Mouse (Mus musculus) hindbrain, embryonic 16.5 days (tissue): Measurements from ENCODE around the gene Pak4. TPM values are rescaled to one million over a fixed set of nuclear protein-coding genes. Genes with fewer than 3 reads are reported as not detected.
"Not testable (repeated sequence)": the region's sequence is repeated elsewhere in the genome, so short reads cannot be mapped to it uniquely, and the experiment has no call there.

Source experiments
- ATAC-seq: fragments of 200-750 bp; cut with Nextera tagmentation; 2 replicates; pipeline ENCODE4 v1.8.0; 2017; ENCODE audit warnings: moderate TSS enrichment, moderate library complexity
- H3K27ac ChIP-seq: fragments of 300-500 bp; sonication (generic); 2 replicates; pipeline ENCODE4 v1.5.1; 2014; ENCODE audit warnings: low read depth, mild to moderate bottlenecking, control low read depth, low read length, moderate library complexity
- H3K27me3 ChIP-seq: fragments of 300-500 bp; sonication (generic); replicated peaks from 2 replicates; pipeline ENCODE4 v1.6.1; 2014; ENCODE audit warnings: low read length; ENCODE audit not compliant: control insufficient read depth, insufficient read depth
- H3K36me3 ChIP-seq: fragments of 300-500 bp; sonication (generic); 2 replicates; pipeline ENCODE4 v1.6.1; 2014; ENCODE audit warnings: mild to moderate bottlenecking, low read length, moderate library complexity, mixed read lengths; ENCODE audit not compliant: control insufficient read depth, insufficient read depth
- H3K4me1 ChIP-seq: fragments of 300-500 bp; sonication (generic); 2 replicates; pipeline ENCODE4 v1.6.1; 2014; ENCODE audit warnings: low read depth, low read length; ENCODE audit not compliant: control insufficient read depth, insufficient read depth
- H3K4me2 ChIP-seq: fragments of 300-500 bp; sonication (generic); 2 replicates; pipeline ENCODE4 v1.6.1; 2014; ENCODE audit warnings: mild to moderate bottlenecking, low read length, control low read depth, moderate library complexity
- H3K4me3 ChIP-seq: fragments of 300-500 bp; sonication (generic); 2 replicates; pipeline ENCODE4 v1.5.1; 2014; ENCODE audit warnings: mild to moderate bottlenecking, low read length, control low read depth, moderate library complexity
- H3K9ac ChIP-seq: fragments of 300-500 bp; sonication (generic); 2 replicates; pipeline ENCODE4 v1.6.1; 2014; ENCODE audit warnings: low read depth, mild to moderate bottlenecking, control low read depth, low read length, moderate library complexity
- H3K9me3 ChIP-seq: fragments of 300-500 bp; sonication (generic); 2 replicates; pipeline ENCODE4 v1.6.1; 2014; ENCODE audit warnings: mild to moderate bottlenecking, low read length, moderate library complexity; ENCODE audit not compliant: control insufficient read depth
- WGBS: fragments of 180-500 bp; shearing (Covaris S2); extraction: QIAGEN DNeasy Blood & Tissue Kit; methylation state at CpG from one replicate; pipeline ENCODE4 v1.1.7; 2014; 5-methylcytosine and 5-hydroxymethylcytosine counted together
- microRNA-seq: library from miRNA; unstranded; fragments of <30 nt; microRNA quantifications from one replicate; pipeline ENCODE4, GENCODE M21; 2017
- polyA plus RNA-seq: library from polyadenylated mRNA; unstranded; fragments of >200 nt; fragmentation: Nextera tagmentation; extraction: Ambion mirVana; gene quantifications from 2 replicates; pipeline ENCODE4 v1.2.1, GENCODE M21; 2015

The Pak4 gene
- polyA plus RNA-seq, 1 experiment from 2014 or later = 18.2 TPM

DNA sequence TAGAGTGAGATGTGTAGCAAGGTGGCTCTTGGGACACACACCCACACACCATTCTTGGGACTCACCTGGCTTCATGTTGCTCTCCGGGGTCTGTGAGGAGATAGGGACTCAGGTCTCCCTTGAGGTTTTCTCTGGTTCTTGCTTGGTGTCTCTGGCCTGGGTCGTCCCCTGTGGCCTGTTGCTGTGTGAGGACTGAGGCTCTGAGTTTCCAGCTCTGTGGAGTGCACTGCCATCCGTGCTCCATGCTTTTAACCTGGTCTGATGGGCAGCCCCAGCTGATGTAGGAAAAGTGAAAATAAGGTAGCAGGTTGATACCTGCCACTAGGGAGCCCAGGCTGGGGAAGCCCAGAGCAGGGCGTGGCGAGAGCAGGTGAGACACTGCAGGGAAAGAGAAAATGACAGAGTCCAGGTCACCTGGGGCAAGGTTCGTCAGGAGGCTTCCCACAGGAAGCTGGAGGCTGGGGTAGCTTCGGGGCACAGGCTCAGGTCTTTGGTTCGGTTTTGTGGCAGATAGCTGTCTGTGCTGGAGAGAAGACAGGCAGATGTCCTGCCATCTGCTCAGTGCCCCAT lies 87.5 kb downstream of the Pak4 start, which contains the start of gene Ifnl2:
Gene Ifnl2, minus strand, starts transcription at position 51 of the 570 bp plus-strand sequence.
- not testable (repeated sequence) for H3K9me3 ChIP-seq, H3K27me3 ChIP-seq, H3K4me1 ChIP-seq, H3K4me2 ChIP-seq, H3K27ac ChIP-seq, H3K4me3 ChIP-seq, H3K9ac ChIP-seq, H3K36me3 ChIP-seq, ATAC-seq
- 65% methylated on average over 8 of the region's 8 CpGs for WGBS

DNA sequence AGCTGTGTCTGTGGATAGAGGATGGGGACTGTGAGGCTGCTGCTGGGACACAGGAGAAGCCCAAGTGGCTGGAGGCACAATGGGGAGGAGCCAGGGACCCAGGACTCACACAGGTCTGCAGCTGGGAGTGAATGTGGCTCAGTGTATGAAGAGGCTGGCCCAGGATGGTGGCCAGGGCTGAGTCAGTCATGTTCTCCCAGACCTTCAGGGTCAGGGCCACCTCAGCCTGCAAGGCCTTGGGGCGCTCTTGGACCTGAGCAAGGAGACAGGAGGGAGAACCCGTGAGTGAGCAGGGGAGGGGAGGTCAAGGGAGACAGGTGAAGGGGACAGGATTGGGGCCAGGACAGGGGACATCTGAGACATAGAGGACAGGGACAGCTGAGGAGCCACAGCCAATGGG lies 88.9 kb downstream of the Pak4 start:
- not testable (repeated sequence) for H3K27me3 ChIP-seq, H3K36me3 ChIP-seq, H3K9me3 ChIP-seq, H3K27ac ChIP-seq, ATAC-seq, H3K4me2 ChIP-seq, H3K4me1 ChIP-seq, H3K4me3 ChIP-seq, H3K9ac ChIP-seq
- WGBS = no CpG with 5 or more reads among the region's 2 CpGs

Small RNA genes lying within 50 kb of the gene (microRNA-seq; reads per million reads assigned to microRNA genes)
- gene Mir7049 = 1.0 reads per million

Other genes starting within 250 kb of the Pak4 start
- gene Rps16, start 247.5 kb downstream of the Pak4 start, polyA plus RNA-seq = 430 and 440 TPM in 2 replicates
- 18.8 and 26.7 TPM in 2 replicates for gene Plekhg2, start 225.6 kb downstream of the Pak4 start, polyA plus RNA-seq
- gene Zfp36, start 217.9 kb downstream of the Pak4 start, polyA plus RNA-seq = 3.9 and 4.0 TPM in 2 replicates
- gene Med29, start 205.5 kb downstream of the Pak4 start, polyA plus RNA-seq = 42.7 and 47.2 TPM in 2 replicates
- 89.9 and 102 TPM in 2 replicates for gene Paf1, start 205.2 kb downstream of the Pak4 start, polyA plus RNA-seq
- gene Gmfg, start 160.7 kb downstream of the Pak4 start, polyA plus RNA-seq = 2.5 and 3.8 TPM in 2 replicates
- 15.1 and 17.3 TPM in 2 replicates for gene Lrfn1, start 146.2 kb downstream of the Pak4 start, polyA plus RNA-seq
- not detected in 2 replicates for gene Ifnl2, start 87.7 kb downstream of the Pak4 start, polyA plus RNA-seq
- gene Ifnl3, start 75.3 kb downstream of the Pak4 start, polyA plus RNA-seq = not detected in 2 replicates
- gene Sycn, start 57.3 kb downstream of the Pak4 start, polyA plus RNA-seq = not detected in 2 replicates
- 0.14 TPM in 1 of 2 replicates, not detected in the other for gene Nccrp1, start 50.9 kb downstream of the Pak4 start, polyA plus RNA-seq
- gene Samd4b, start within 50 bp of the Pak4 start, polyA plus RNA-seq = 11.1 and 23.4 TPM in 2 replicates
- gene Acp7, start 33.1 kb upstream of the Pak4 start, polyA plus RNA-seq = 0.31 and 0.34 TPM in 2 replicates
- gene Fbxo27, start 94.7 kb upstream of the Pak4 start, polyA plus RNA-seq = 12.9 and 16.6 TPM in 2 replicates
- gene Fbxo17, start 118.6 kb upstream of the Pak4 start, polyA plus RNA-seq = 4.7 and 5.4 TPM in 2 replicates
- 107 and 113 TPM in 2 replicates for gene Mrps12, start 143.6 kb upstream of the Pak4 start, polyA plus RNA-seq
- gene Sars2, start 143.8 kb upstream of the Pak4 start, polyA plus RNA-seq = 18.7 and 20.8 TPM in 2 replicates
- gene Ccer2, start 158.0 kb upstream of the Pak4 start, polyA plus RNA-seq = 0.72 and 1.1 TPM in 2 replicates
- 128 and 130 TPM in 2 replicates for gene Sirt2, start 168.6 kb upstream of the Pak4 start, polyA plus RNA-seq
- gene Nfkbib, start 169.3 kb upstream of the Pak4 start, polyA plus RNA-seq = 70.2 and 72.2 TPM in 2 replicates
- 2.8 and 2.9 TPM in 2 replicates for gene Rinl, start 190.8 kb upstream of the Pak4 start, polyA plus RNA-seq
- gene Hnrnpl, start 210.4 kb upstream of the Pak4 start, polyA plus RNA-seq = 117 and 127 TPM in 2 replicates
- gene Ech1, start 227.0 kb upstream of the Pak4 start, polyA plus RNA-seq = 115 and 117 TPM in 2 replicates
- 5.3 and 6.1 TPM in 2 replicates for gene Lgals4, start 235.7 kb upstream of the Pak4 start, polyA plus RNA-seq